Mouse (Mus musculus) limb, embryonic 15.5 days (tissue): Measurements from ENCODE around the gene Olfr556. TPM values are rescaled to one million over a fixed set of nuclear protein-coding genes. Genes with fewer than 3 reads are reported as not detected.

Source experiments
- ATAC-seq: fragments of 200-750 bp; cut with Nextera tagmentation; 2 replicates; pipeline ENCODE4 v1.8.0; 2017; ENCODE audit warnings: low read depth, moderate TSS enrichment; ENCODE audit not compliant: insufficient number of reproducible peaks, low FRiP score, low TSS enrichment
- H3K27ac ChIP-seq: fragments of 300-500 bp; sonication (generic); 2 replicates; pipeline ENCODE4 v1.5.1; 2015; ENCODE audit warnings: moderate library complexity, mild to moderate bottlenecking, inconsistent platforms
- H3K27me3 ChIP-seq: fragments of 300-500 bp; sonication (generic); 2 replicates; pipeline ENCODE4 v1.6.1; 2015; ENCODE audit warnings: inconsistent platforms
- H3K36me3 ChIP-seq: fragments of 300-500 bp; sonication (generic); 2 replicates; pipeline ENCODE4 v1.6.1; 2015; ENCODE audit warnings: inconsistent platforms
- H3K4me1 ChIP-seq: fragments of 300-500 bp; sonication (generic); 2 replicates; pipeline ENCODE4 v1.6.1; 2015; ENCODE audit warnings: inconsistent platforms
- H3K4me2 ChIP-seq: fragments of 300-500 bp; sonication (generic); 2 replicates; pipeline ENCODE4 v1.6.1; 2015; ENCODE audit warnings: mild to moderate bottlenecking, inconsistent platforms
- H3K4me3 ChIP-seq: fragments of 300-500 bp; sonication (generic); 2 replicates; pipeline ENCODE4 v1.5.1; 2015; ENCODE audit warnings: mild to moderate bottlenecking, inconsistent platforms
- H3K9ac ChIP-seq: fragments of 300-500 bp; sonication (generic); 2 replicates; pipeline ENCODE4 v1.6.1; 2015; ENCODE audit warnings: inconsistent platforms
- H3K9me3 ChIP-seq: fragments of 300-500 bp; sonication (generic); 2 replicates; pipeline ENCODE4 v1.6.1; 2016; ENCODE audit warnings: inconsistent platforms
- WGBS: fragments of 180-500 bp; shearing (Covaris S2); methylation state at CpG from one replicate; pipeline ENCODE4 v1.1.7; 2015; 5-methylcytosine and 5-hydroxymethylcytosine counted together
- polyA plus RNA-seq: library from polyadenylated mRNA; unstranded; fragments of >200 nt; fragmentation: Nextera tagmentation; extraction: Ambion mirVana; gene quantifications from 2 replicates; pipeline ENCODE4 v1.2.1, GENCODE M21; 2015

Gene Olfr556
- polyA plus RNA-seq, 1 experiment from 2014 or later = not detected

DNA sequence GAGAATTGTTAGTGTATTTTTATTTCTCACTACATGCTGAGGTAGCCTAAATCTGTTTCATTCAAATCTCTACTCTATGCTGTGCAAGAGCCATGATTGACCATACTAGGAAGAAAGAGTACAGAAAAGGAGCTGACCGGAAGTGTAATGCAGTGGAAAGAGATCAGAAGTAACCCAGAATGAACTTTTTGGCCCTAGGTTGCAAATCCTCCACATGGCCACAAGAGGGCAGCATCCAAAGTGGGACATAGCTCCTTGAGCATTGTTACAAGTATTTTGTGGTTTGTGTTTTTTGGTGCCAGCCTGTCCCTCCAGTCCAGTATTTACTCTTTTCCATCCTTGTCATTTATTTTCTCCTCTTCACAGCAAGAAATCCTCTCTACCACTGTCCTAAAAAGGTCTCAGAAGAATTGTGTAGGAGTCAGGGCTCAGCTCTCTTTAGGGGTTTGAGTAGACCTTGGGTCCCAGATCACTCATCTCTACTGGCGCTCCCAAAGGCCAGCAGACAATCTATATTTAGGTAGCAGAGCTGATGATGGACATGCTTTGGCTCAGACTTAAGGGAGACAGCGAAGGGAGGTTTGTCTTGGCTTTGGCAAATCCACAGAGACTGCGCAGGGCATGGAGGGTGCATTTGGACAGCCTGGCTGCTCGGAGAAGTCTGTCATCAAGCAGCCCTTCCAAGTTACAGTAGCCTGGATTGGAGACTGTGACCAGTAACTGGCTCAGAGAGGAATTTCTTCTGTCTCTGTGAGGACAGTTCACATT lies 30.8 kb downstream of the Olfr556 start, which contains the start of gene Olfr557:
Gene Olfr557, plus strand, starts transcription at position 553 of the 768 bp plus-strand sequence.
- no peak for ATAC-seq
- H3K4me3 ChIP-seq = no peak within 1 kb of the TSS
- H3K27me3 ChIP-seq = no peaks in the 10 kb centered on the region
- H3K27ac ChIP-seq = no peak within 1 kb of the TSS
- WGBS = 81% methylated on average over 5 of the region's 5 CpGs
- no peak within 1 kb of the TSS for H3K9ac ChIP-seq
- no peaks in the 10 kb centered on the region for H3K36me3 ChIP-seq
- no peaks in the 10 kb centered on the region for H3K4me1 ChIP-seq
- H3K4me2 ChIP-seq = no peak within 1 kb of the TSS
- H3K9me3 ChIP-seq = no peaks in the 10 kb centered on the region

- no peaks in the 10 kb centered on the region for H3K36me3 ChIP-seq
- 83% methylated on average over 7 of the region's 7 CpGs for WGBS
- no peak overlapping the region for H3K4me3 ChIP-seq
- H3K9ac ChIP-seq = no peak overlapping the region
- H3K9me3 ChIP-seq = no peaks in the 10 kb centered on the region
- no peak for ATAC-seq
- H3K27ac ChIP-seq = no peak overlapping the region
- H3K27me3 ChIP-seq = no peaks in the 10 kb centered on the region
- no peaks in the 10 kb centered on the region for H3K4me1 ChIP-seq
- no peak overlapping the region for H3K4me2 ChIP-seq
Observed at GRCm38 (mm10) chr7:102698461-102698860, 33.8 kb downstream of the Olfr556 start.

DNA sequence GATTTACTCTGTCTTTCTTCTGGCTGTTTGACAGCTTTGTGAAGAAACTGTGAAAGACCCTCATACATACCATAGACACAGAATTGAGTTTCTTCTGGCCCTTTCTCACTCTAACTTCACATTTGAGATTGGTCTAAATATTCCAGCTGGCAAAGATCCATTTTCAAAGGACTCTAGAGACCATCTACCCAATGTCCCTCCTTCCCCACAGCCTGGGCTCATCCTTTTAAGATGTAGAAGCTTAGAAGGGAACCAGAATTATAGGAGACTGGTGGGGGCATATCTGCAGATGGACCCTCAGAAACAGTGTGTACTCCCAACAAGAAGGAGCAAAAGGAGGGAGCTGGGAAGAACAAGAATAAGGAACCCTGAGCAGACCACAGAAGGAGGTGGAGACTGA lies 37.2 kb downstream of the Olfr556 start, which contains the start of gene Olfr558:
Gene Olfr558, plus strand, starts transcription at position 301 of the 400 bp plus-strand sequence.
- no peak for ATAC-seq
- H3K27ac ChIP-seq = no peak within 1 kb of the TSS

GRCm38 (mm10) chr7:102718970-102719369 lies 54.3 kb downstream of the Olfr556 start, which contains the start of gene Olfr33:
Gene Olfr33 (minus strand): TSS chr7:102719070.
- no peak within 1 kb of the TSS for H3K27ac ChIP-seq
- no peak within 1 kb of the TSS for H3K4me3 ChIP-seq
- no peaks in the 10 kb centered on the region for H3K4me1 ChIP-seq
- no peak for ATAC-seq
- no peak within 1 kb of the TSS for H3K4me2 ChIP-seq
- H3K27me3 ChIP-seq = no peaks in the 10 kb centered on the region
- 42% methylated on average over 1 of the region's 1 CpGs for WGBS
- H3K36me3 ChIP-seq = no peaks in the 10 kb centered on the region
- H3K9ac ChIP-seq = no peak within 1 kb of the TSS
- H3K9me3 ChIP-seq = no peaks in the 10 kb centered on the region

More for the DNA sequence above, 37.2 kb downstream of the Olfr556 start, which contains the start of gene Olfr558:
- Histone ChIP-seq H3K4me1 (no peaks in the 10 kb centered on the region), H3K4me3 (no peak within 1 kb of the TSS), H3K27me3 (no peaks in the 10 kb centered on the region), H3K9me3 (no peaks in the 10 kb centered on the region), H3K9ac (no peak within 1 kb of the TSS), H3K36me3 (no peaks in the 10 kb centered on the region), H3K4me2 (no peak within 1 kb of the TSS)

Other genes starting within 250 kb of the Olfr556 start
- 120 and 122 TPM in 2 replicates for gene Rrm1, start 223.2 kb upstream of the Olfr556 start, polyA plus RNA-seq
- 0.24 TPM in 1 of 2 replicates, not detected in the other for gene Olfr543, start 183.2 kb upstream of the Olfr556 start, polyA plus RNA-seq
- 0.09 TPM in 2 replicates for gene Olfr544, start 176.6 kb upstream of the Olfr556 start, polyA plus RNA-seq
- 0.06 and 0.10 TPM in 2 replicates for gene Olfr545, start 165.3 kb upstream of the Olfr556 start, polyA plus RNA-seq
- not detected in 2 replicates for gene Olfr547, start 130.2 kb upstream of the Olfr556 start, polyA plus RNA-seq
- not detected in 2 replicates for gene Olfr548-ps1, start 124.0 kb upstream of the Olfr556 start, polyA plus RNA-seq
- gene Olfr549, start 115.0 kb upstream of the Olfr556 start, polyA plus RNA-seq = not detected in 2 replicates
- 0.49 and 0.97 TPM in 2 replicates for gene Trim21, start 99.4 kb upstream of the Olfr556 start, polyA plus RNA-seq
- gene Olfr550, start 93.5 kb upstream of the Olfr556 start, polyA plus RNA-seq = 0.05 TPM in 1 of 2 replicates, not detected in the other
- gene Olfr551, start 73.0 kb upstream of the Olfr556 start, polyA plus RNA-seq = not detected in 2 replicates
- not detected in 2 replicates for gene Olfr552, start 67.1 kb upstream of the Olfr556 start, polyA plus RNA-seq
- not detected in 2 replicates for gene Olfr553, start 46.7 kb upstream of the Olfr556 start, polyA plus RNA-seq
- not detected in 2 replicates for gene Olfr554, start 26.5 kb upstream of the Olfr556 start, polyA plus RNA-seq
- gene Olfr555, start 6.1 kb upstream of the Olfr556 start, polyA plus RNA-seq = not detected in 2 replicates
- gene Trim68, start 22.4 kb downstream of the Olfr556 start, polyA plus RNA-seq = 13.6 and 14.3 TPM in 2 replicates
- gene Olfr557, start 31.0 kb downstream of the Olfr556 start, polyA plus RNA-seq = not detected in 2 replicates
- 1.1 and 1.8 TPM in 2 replicates for gene Olfr558, start 37.3 kb downstream of the Olfr556 start, polyA plus RNA-seq
- not detected in 2 replicates for gene Olfr33, start 54.2 kb downstream of the Olfr556 start, polyA plus RNA-seq
- gene Olfr559, start 62.6 kb downstream of the Olfr556 start, polyA plus RNA-seq = not detected in 2 replicates
- gene Olfr560, start 94.5 kb downstream of the Olfr556 start, polyA plus RNA-seq = not detected in 2 replicates
- 0.22 and 0.34 TPM in 2 replicates for gene Olfr78, start 94.6 kb downstream of the Olfr556 start, polyA plus RNA-seq
- not detected in 2 replicates for gene Olfr561, start 106.3 kb downstream of the Olfr556 start, polyA plus RNA-seq
- gene Olfr564, start 138.6 kb downstream of the Olfr556 start, polyA plus RNA-seq = not detected in 2 replicates
- not detected in 2 replicates for gene Olfr566, start 193.9 kb downstream of the Olfr556 start, polyA plus RNA-seq
- not detected in 2 replicates for gene Olfr568, start 212.2 kb downstream of the Olfr556 start, polyA plus RNA-seq
- not detected in 2 replicates for gene Olfr569, start 226.0 kb downstream of the Olfr556 start, polyA plus RNA-seq
- gene Olfr570, start 229.7 kb downstream of the Olfr556 start, polyA plus RNA-seq = not detected in 2 replicates